Mouse (Mus musculus) thymus, adult 2 months (tissue): ENCODE measurements around the gene 1190007I07Rik. TPM values are rescaled to one million over a fixed set of nuclear protein-coding genes. Genes with fewer than 3 reads are reported as not detected.

Experiments used
- polyA plus RNA-seq: library from polyadenylated mRNA; depleted of rRNA; stranded (reverse); fragments of >200 nt; gene quantifications from 2 replicates; pipeline ENCODE4 v1.2.3, GENCODE M21; 2012; rRNA removed

Gene 1190007I07Rik
- polyA plus RNA-seq, 1 experiment: 56.9 TPM

Other genes starting within 250 kb of the 1190007I07Rik start
- gene Gm1553, start 130.6 kb downstream of the 1190007I07Rik start, polyA plus RNA-seq: not detected in 2 replicates
- 49.9 and 51.5 TPM in 2 replicates for gene Tdg, start 6.6 kb upstream of the 1190007I07Rik start, polyA plus RNA-seq
- 7.9 and 8.9 TPM in 2 replicates for gene Glt8d2, start 67.4 kb upstream of the 1190007I07Rik start, polyA plus RNA-seq
- gene Hcfc2, start 72.9 kb upstream of the 1190007I07Rik start, polyA plus RNA-seq: 17.0 and 17.1 TPM in 2 replicates
- gene Nfyb, start 140.9 kb upstream of the 1190007I07Rik start, polyA plus RNA-seq: 21.4 and 26.7 TPM in 2 replicates
- gene Txnrd1, start 210.7 kb upstream of the 1190007I07Rik start, polyA plus RNA-seq: 32.2 and 42.5 TPM in 2 replicates
- gene Eid3, start 243.4 kb upstream of the 1190007I07Rik start, polyA plus RNA-seq: 0.37 and 0.46 TPM in 2 replicates